Mouse (Mus musculus): ENCODE data around the gene Vav3. TPM values are rescaled to one million over a fixed set of nuclear protein-coding genes. Genes with fewer than 3 reads are reported as not detected.

Gene Vav3
- polyA plus RNA-seq, 1 experiment from 2014 or later: 3.7 TPM

DNA sequence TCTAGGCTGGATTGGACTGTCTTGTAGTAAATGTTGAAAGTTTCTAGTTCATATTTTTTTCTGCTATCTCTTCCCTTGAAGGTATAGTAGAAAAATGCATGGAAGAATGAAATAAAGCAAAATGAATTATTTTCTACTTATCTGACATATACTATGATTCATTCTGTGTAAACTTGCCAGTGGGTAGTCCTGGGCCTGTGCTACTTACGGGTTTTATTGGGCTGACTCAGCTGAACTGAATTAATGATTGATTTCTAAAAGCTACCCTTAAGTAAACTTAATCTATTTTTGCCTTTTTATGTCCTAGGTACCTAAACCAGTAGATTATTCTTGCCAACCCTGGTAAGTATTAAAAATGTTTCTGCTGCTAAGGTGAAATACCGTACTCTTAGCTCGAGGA lies 311.0 kb downstream of the Vav3 start:
- Histone ChIP-seq H3K27me3 (no peaks in the 10 kb centered on the region), H3K27ac (no peak overlapping the region), H3K4me2 (no peak overlapping the region), H3K4me3 (replicated peaks) (no peak overlapping the region), H3K9me3 (replicated peaks) (no peaks in the 10 kb centered on the region), H3K9ac (no peak overlapping the region), H3K36me3 (no peaks in the 10 kb centered on the region), H3K4me1 (replicated peaks) (no peaks in the 10 kb centered on the region)
- DNase-seq (no peak), ATAC-seq (ENCODE audit: low read depth) (no peak)
- 69% methylated on average over 3 of the region's 3 CpGs for WGBS (ENCODE audit: insufficient replicate concordance)

DNA sequence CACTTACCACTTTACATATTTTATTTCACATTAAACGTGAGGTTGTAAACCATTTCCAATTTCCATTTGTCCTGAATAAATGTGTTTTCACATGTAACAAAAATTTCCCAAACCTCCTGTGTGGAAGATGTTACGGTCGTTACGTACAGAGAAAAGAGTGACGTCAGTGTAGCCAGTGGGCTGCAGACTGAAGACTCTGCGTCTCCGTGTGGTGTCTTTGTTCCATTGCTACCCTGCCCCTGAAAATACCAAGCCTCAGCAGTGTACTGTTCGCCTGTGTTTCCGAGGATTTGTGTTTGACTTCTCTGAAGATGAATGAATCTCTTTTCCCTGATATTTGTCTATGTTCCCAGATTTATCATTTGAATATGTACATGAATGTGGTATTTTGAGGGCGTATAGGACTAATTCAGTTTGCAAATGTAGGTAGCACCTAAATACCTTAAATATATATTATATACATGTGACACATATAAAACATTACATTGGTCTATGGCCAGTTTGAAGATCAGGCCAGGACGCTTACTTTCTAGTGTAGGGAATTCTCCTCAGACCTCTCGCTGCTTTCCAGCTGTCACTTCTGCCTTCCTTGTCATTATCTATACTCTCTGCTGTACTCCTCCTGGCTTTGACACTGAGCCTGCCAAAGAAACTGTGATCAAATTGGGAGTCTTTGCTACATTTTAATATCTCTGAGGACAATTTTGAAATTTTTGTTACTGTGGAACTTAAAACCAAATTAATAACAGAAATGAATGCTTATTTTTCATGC lies 312.6 kb downstream of the Vav3 start:
- 71% methylated on average over 12 of the region's 12 CpGs for WGBS (ENCODE audit: insufficient replicate concordance)
- DNase-seq: no peak
- Histone ChIP-seq H3K4me3 (replicated peaks) (no peak overlapping the region), H3K36me3 (no peaks in the 10 kb centered on the region), H3K9ac (no peak overlapping the region), H3K9me3 (replicated peaks) (no peaks in the 10 kb centered on the region), H3K27ac (no peak overlapping the region), H3K4me2 (no peak overlapping the region), H3K4me1 (replicated peaks) (no peaks in the 10 kb centered on the region), H3K27me3 (no peaks in the 10 kb centered on the region)
- ATAC-seq (ENCODE audit: low read depth): no peak

DNA sequence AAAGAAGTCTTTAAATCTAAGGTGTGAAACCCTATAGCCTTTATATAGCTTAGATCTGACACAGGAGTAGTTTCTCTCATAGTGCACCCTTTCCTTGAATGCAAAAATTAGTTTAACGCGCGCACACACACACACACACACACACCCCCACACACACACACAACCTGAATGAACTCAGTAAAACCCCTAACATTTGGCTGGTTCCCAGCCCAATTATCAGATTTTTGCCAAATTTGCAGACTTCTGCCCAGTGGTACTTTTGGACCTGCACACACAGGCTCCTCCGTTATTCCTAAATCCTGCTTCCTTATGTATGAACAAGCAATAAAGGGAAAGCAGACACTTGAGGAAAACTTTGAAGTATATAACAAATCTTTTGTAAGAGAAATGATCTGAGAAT lies 313.9 kb downstream of the Vav3 start:
- Histone ChIP-seq H3K27me3 (no peaks in the 10 kb centered on the region), H3K9me3 (replicated peaks) (no peaks in the 10 kb centered on the region), H3K4me3 (replicated peaks) (no peak overlapping the region), H3K36me3 (no peaks in the 10 kb centered on the region), H3K4me1 (replicated peaks) (no peaks in the 10 kb centered on the region), H3K4me2 (no peak overlapping the region), H3K9ac (no peak overlapping the region), H3K27ac (no peak overlapping the region)
- WGBS (ENCODE audit: insufficient replicate concordance): 83% methylated on average over 4 of the region's 4 CpGs
- ATAC-seq (ENCODE audit: low read depth): no peak
- DNase-seq: no peak

DNA sequence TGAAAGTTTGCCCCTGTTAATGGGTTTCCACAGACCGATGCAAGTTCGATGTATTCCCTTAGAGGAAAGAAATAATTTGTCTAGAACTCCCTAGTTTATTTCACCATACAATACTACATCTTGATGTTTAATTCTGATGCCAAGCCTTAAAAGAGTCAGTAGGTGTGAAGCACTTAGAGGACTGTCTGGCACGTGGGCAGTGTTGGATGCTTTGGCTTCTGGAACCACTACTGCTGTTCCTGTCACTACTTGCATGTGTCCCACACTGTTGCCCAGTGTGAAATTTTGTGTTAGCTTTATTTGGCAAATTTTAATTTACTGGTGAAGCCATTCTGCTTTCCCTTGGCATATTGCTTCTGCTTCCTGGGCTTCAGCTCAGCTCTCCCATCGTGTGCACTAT lies 331.3 kb downstream of the Vav3 start:
- no peak overlapping the region for H3K9ac ChIP-seq
- no peak overlapping the region for H3K27ac ChIP-seq
- DNase-seq (no peak), ATAC-seq (ENCODE audit: low read depth) (no peak)
- no peaks in the 10 kb centered on the region for H3K36me3 ChIP-seq
- no peaks in the 10 kb centered on the region for H3K4me1 ChIP-seq (replicated peaks)
- WGBS (ENCODE audit: insufficient replicate concordance): 77% methylated on average over 4 of the region's 4 CpGs
- no peaks in the 10 kb centered on the region for H3K9me3 ChIP-seq (replicated peaks)
- no peaks in the 10 kb centered on the region for H3K27me3 ChIP-seq
- no peak overlapping the region for H3K4me2 ChIP-seq
- no peak overlapping the region for H3K4me3 ChIP-seq (replicated peaks)

DNA sequence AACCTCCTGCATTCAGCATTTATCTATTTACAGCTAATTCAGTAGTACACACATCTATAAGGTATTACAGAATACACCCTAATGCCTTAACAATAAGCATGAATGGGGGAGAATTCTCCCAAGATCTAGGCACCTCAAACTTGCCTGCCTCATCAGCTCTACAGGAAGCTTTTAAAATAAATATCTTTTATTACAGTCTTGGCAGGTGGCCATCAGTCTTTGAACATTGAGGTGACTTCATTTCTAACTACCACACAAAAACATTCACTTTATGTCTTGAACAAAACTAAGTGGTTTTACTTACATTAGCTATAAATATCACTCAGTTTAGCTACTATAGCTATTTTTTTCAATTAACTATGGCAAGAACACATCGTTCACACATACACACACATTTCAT lies 332.5 kb downstream of the Vav3 start:
- no peak overlapping the region for H3K4me2 ChIP-seq
- no peak overlapping the region for H3K27ac ChIP-seq
- H3K4me1 ChIP-seq (replicated peaks): no peaks in the 10 kb centered on the region
- H3K27me3 ChIP-seq: no peaks in the 10 kb centered on the region
- no peak overlapping the region for H3K4me3 ChIP-seq (replicated peaks)
- H3K36me3 ChIP-seq: no peaks in the 10 kb centered on the region
- DNase-seq: no peak
- no peaks in the 10 kb centered on the region for H3K9me3 ChIP-seq (replicated peaks)
- no peak overlapping the region for H3K9ac ChIP-seq
- no peak for ATAC-seq (ENCODE audit: low read depth)
- whole genome bisulfite sequencing (ENCODE audit: insufficient replicate concordance): 66% methylated on average over 1 of the region's 1 CpGs

DNA sequence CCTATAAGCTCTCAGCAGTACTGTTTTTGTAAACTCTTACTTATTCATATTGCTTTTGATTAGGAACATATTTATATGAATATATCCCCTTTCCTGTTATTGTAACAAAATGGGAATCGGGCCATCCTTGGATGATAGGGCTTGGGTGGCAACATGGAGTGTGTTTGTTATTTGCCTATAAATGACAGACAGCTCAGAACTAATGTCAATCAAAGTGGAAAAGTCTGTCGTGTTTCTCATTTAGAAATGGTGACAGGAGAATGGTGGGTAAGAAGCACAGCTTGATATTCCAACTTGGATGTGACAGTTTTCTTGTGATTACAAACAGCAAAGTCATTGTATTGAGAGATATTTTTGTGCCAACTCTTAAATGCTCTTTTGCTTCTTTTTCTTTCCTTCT lies 339.8 kb downstream of the Vav3 start:
- no peak overlapping the region for H3K4me2 ChIP-seq
- H3K27me3 ChIP-seq: no peaks in the 10 kb centered on the region
- WGBS (ENCODE audit: insufficient replicate concordance): 54% methylated on average over 2 of the region's 2 CpGs
- H3K4me1 ChIP-seq (replicated peaks): no peaks in the 10 kb centered on the region
- H3K27ac ChIP-seq: no peak overlapping the region
- ATAC-seq (ENCODE audit: low read depth) (no peak), DNase-seq (no peak)
- no peaks in the 10 kb centered on the region for H3K36me3 ChIP-seq
- H3K9ac ChIP-seq: no peak overlapping the region
- no peak overlapping the region for H3K4me3 ChIP-seq (replicated peaks)
- no peaks in the 10 kb centered on the region for H3K9me3 ChIP-seq (replicated peaks)

DNA sequence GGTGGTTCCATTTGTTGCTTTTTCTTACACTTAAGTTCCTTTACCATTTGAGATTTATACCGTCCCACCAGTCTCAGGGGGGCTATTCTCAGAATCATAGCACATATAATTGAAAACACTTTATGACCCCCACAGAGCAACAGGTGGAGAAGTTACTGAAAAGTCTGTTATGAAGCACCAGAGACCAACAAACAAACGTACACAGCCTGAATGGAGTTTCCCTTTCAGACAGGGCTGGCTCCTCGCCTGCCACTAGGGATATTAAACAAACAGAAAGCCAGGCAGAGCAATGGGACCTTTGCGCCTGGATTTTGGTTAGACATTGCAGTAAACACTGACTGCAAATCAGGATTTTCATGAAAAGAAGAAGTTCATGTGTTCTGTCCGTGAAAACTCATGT lies 341.4 kb downstream of the Vav3 start:
- 65% methylated on average over 5 of the region's 5 CpGs for WGBS (ENCODE audit: insufficient replicate concordance)
- no peak overlapping the region for H3K27ac ChIP-seq
- no peak for ATAC-seq (ENCODE audit: low read depth)
- no peaks in the 10 kb centered on the region for H3K4me1 ChIP-seq (replicated peaks)
- H3K36me3 ChIP-seq: no peaks in the 10 kb centered on the region
- H3K4me3 ChIP-seq (replicated peaks): no peak overlapping the region
- H3K4me2 ChIP-seq: no peak overlapping the region
- H3K9ac ChIP-seq: no peak overlapping the region
- DNase-seq: no peak
- no peaks in the 10 kb centered on the region for H3K9me3 ChIP-seq (replicated peaks)
- H3K27me3 ChIP-seq: no peaks in the 10 kb centered on the region

DNA sequence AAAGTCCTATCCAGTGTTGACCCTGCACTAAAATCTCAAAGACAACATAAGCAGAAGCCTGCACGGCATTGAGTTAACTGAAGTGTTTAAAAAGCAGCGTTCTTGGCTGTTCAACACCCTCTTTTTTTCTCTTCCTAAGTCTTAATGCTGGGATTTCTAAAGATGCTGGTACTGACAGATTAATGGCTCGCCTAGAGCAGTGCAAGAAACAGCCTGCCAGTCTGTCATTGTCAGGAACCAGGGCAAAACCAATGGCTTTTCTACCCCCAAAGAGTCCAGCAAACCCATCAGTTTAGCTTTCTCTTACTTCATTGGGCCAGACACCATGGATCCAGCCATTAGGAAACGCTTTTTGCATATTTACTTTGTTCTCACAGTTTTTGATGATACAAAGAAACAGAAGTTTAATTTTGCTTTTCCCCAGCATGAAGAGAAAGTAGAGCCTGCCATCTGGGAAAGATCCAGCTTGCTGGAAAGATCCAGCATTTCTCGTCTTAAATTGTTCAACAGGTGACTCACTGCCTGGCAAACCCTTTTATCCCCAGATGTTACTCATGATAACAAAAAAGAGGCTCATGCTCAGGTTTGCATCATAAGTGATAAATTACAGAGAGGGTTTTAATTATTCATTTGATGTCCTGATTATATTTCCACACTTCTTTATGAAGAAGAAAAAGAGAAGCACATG lies 343.3 kb downstream of the Vav3 start:
- Histone ChIP-seq H3K9ac (no peak overlapping the region), H3K27ac (no peak overlapping the region), H3K4me1 (replicated peaks) (no peaks in the 10 kb centered on the region), H3K4me2 (no peak overlapping the region), H3K27me3 (no peaks in the 10 kb centered on the region), H3K4me3 (replicated peaks) (no peak overlapping the region), H3K36me3 (no peaks in the 10 kb centered on the region), H3K9me3 (replicated peaks) (no peaks in the 10 kb centered on the region)
- ATAC-seq (ENCODE audit: low read depth) (no peak), DNase-seq (no peak)
- 59% methylated on average over 5 of the region's 5 CpGs for WGBS (ENCODE audit: insufficient replicate concordance)

DNA sequence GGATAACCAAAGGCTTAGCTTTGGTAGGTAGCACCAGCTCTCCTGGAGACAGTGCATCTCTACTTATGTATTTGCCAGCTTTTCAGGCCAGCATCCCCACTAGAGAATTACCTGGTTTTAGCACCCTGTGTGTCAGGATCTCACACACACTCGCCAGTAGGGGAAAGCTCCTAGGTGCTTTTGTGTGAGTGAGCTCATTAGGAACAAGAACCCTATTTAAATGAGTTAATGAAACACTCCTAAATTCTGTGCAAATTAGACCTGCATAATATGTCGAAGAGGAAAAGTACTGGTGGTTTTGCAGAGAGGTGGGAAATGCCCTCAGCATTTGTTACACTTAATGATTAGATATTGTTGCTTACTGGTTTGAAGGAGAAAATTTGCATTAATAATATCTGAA lies 350.1 kb downstream of the Vav3 start:
- Histone ChIP-seq H3K9ac (no peak overlapping the region), H3K4me1 (replicated peaks) (no peaks in the 10 kb centered on the region), H3K36me3 (no peaks in the 10 kb centered on the region), H3K4me3 (replicated peaks) (no peak overlapping the region), H3K4me2 (no peak overlapping the region), H3K9me3 (replicated peaks) (no peaks in the 10 kb centered on the region), H3K27me3 (no peaks in the 10 kb centered on the region), H3K27ac (no peak overlapping the region)
- no peak for ATAC-seq (ENCODE audit: low read depth)
- 40% methylated on average over 2 of the region's 2 CpGs for WGBS (ENCODE audit: insufficient replicate concordance)
- no peak for DNase-seq

DNA sequence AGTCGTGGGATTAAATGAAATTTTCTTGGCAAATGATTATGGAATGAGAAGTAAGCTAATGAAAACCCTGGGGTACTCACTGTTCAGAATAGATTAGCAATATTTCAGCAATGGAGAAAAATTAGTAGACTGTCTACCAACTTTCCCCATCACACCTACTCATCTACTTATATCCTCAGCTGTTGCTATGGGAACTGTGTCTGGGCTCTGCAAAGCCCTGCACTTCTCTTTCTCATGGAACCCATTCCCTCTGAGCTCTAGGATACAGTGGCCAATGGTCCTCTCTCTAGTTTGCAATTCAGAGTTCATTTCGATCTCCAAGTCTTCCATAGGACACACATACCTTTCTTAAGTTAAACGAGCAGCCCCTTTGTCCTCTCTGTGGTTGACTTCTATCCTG lies 352.2 kb downstream of the Vav3 start:
- no peak overlapping the region for H3K27ac ChIP-seq
- ATAC-seq (ENCODE audit: low read depth) (no peak), DNase-seq (no peak)
- H3K9ac ChIP-seq: no peak overlapping the region
- no peak overlapping the region for H3K4me3 ChIP-seq (replicated peaks)
- H3K9me3 ChIP-seq (replicated peaks): no peaks in the 10 kb centered on the region
- WGBS (ENCODE audit: insufficient replicate concordance): 42% methylated on average over 3 of the region's 3 CpGs
- H3K27me3 ChIP-seq: no peaks in the 10 kb centered on the region
- no peaks in the 10 kb centered on the region for H3K4me1 ChIP-seq (replicated peaks)
- H3K4me2 ChIP-seq: no peak overlapping the region
- no peaks in the 10 kb centered on the region for H3K36me3 ChIP-seq

DNA sequence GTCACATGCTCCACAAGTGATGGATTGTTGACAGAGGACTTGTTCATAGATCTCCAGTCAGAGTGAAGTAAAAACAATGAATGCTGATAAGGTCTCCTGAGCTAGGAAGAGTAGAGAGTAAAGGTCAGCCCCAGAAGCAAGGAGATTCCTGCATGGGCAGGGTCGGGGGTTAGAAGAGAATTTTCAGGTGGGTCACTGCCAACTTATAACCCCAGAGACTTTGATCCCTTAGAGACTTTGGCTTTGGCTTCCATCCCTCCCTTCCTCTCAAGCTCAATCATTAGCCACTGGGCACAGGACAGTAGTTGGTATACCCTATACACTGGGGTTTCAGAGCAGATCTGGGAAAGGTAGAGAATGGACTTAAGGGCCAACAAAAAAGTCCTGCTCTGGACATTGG lies 360.8 kb downstream of the Vav3 start:
- Histone ChIP-seq H3K9me3 (replicated peaks) (no peaks in the 10 kb centered on the region), H3K27ac (no peak overlapping the region), H3K4me3 (replicated peaks) (no peak overlapping the region), H3K4me2 (no peak overlapping the region), H3K36me3 (no peaks in the 10 kb centered on the region), H3K27me3 (no peaks in the 10 kb centered on the region), H3K4me1 (replicated peaks) (no peaks in the 10 kb centered on the region), H3K9ac (no peak overlapping the region)
- 33% methylated on average over 1 of the region's 1 CpGs for WGBS (ENCODE audit: insufficient replicate concordance)
- DNase-seq (no peak), ATAC-seq (ENCODE audit: low read depth) (no peak)

All from liver, embryonic 13.5 days (tissue).